Mouse (Mus musculus): ENCODE data around the gene Ilk.

Ilk gene

GRCm38 (mm10) chr7:105786506-105787284, 50.3 kb downstream of the Ilk start:
- DNase-seq (ENCODE audit: low read depth, low spot score), result no peak

GRCm38 (mm10) chr7:105787285-105788140, 51.1 kb downstream of the Ilk start, which contains the start of gene Dchs1:
Dchs1 (minus strand) TSS chr7:105787654.
- DNase-seq (ENCODE audit: low read depth, low spot score), result no peak

GRCm38 (mm10) chr7:105791147-105791546, 54.8 kb downstream of the Ilk start:
- DNase-seq (ENCODE audit: low read depth, low spot score), result no peak
